ENCODE assay signal across 20 mouse cellular contexts in genomic region chr6:99248396-99248795, GRCm38 (mm10).
DNase-seq lines count a peak whose midpoint lies in the region; ATAC-seq and TF ChIP-seq lines count a peak whose summit lies in the region.
"Had no signal": no experiment of that assay in that cellular context is flagged by ENCODE, and none has a peak within 500 bp of the region (broad histone marks: within the 10 kb centered on the region; RNA-seq: fewer than 3 reads in every experiment).

No protein-coding gene starts in this region.

- no peak for TF ChIP-seq CTCF in spleen, adult 2 months (IDR thresholded peaks at IDR 0.05; ENCODE audit: extremely low read depth, insufficient read depth, insufficient read length, insufficient replicate concordance)

- H3K36me3 ChIP-seq in spleen, adult 2 months (ENCODE audit: control insufficient read depth, insufficient read depth, low read length) = peaks cover 11% of the 10 kb centered on the region
- H3K36me3 ChIP-seq: embryonic facial prominence, embryonic 12.5 days; forebrain, embryonic 15.5 days; heart, embryonic 10.5 days; hindbrain, embryonic 10.5 days had no signal

- intact Hi-C loops in heart, postnatal 25 days (cut with DNase I) = no loop called here

- peak in 1 of 2 experiments; percentile 43 for DNase-seq in spleen, adult 2 months (ENCODE audit: low read depth in 1 of 2, low spot score in 2 of 2)
- no peak for DNase-seq in spleen, postnatal 14 days (ENCODE audit: low spot score in 2 of 2)
- no peak for DNase-seq in kidney, adult 18-20 months
- DNase-seq in embryo, embryonic 11 days = no peak
- no peak for DNase-seq in heart, postnatal 25 days (ENCODE audit: low spot score)
- DNase-seq: adrenal gland, adult 2 months; adrenal gland, postnatal 25 days; cerebellum, adult 18-20 months; cerebellum, adult 9-11 months; cerebellum, postnatal 36 days; gastrocnemius, postnatal 36 days; heart, adult 18-20 months; heart, postnatal 10 days had no signal

- H3K4me1 ChIP-seq in spleen, adult 2 months (ENCODE audit: control insufficient read depth, insufficient read depth, insufficient read length) = peaks cover 5% of the 10 kb centered on the region; the same call in 1 of the 2 replicates
- H3K4me1 ChIP-seq: embryonic facial prominence, embryonic 12.5 days; forebrain, embryonic 15.5 days; hindbrain, embryonic 10.5 days had no signal

- H3K27ac ChIP-seq in spleen, adult 2 months (ENCODE audit: insufficient read depth, low read length) = peak overlapping the region; percentile 47
- H3K27ac ChIP-seq: embryonic facial prominence, embryonic 12.5 days; forebrain, embryonic 15.5 days; heart, embryonic 10.5 days; hindbrain, embryonic 10.5 days; hindbrain, embryonic 14.5 days had no signal

- WGBS in spleen, adult 2 months = 19% methylated on average over 8 of the region's 8 CpGs

- no peak for TF ChIP-seq POLR2A in spleen, adult 2 months (IDR thresholded peaks at IDR 0.05; ENCODE audit: low read depth, low read length)

- H3K4me3 ChIP-seq in spleen, adult 2 months (ENCODE audit: extremely low read depth, insufficient read depth, insufficient read length) = no peak overlapping the region
- H3K4me3 ChIP-seq: embryonic facial prominence, embryonic 12.5 days; forebrain, embryonic 15.5 days; heart, embryonic 10.5 days; hindbrain, embryonic 10.5 days had no signal

- H3K27me3 ChIP-seq in spleen, adult 2 months (ENCODE audit: control insufficient read depth, insufficient read depth, low read length) = no peaks in the 10 kb centered on the region
- H3K27me3 ChIP-seq: embryonic facial prominence, embryonic 12.5 days; forebrain, embryonic 15.5 days had no signal

- ATAC-seq in granulocyte monocyte progenitor cell, adult 5-6 weeks (replicated peaks; ENCODE audit: poor library complexity, severe bottlenecking) = peak; percentile 76
- ATAC-seq in monocyte, adult 5-6 weeks (replicated peaks; ENCODE audit: insufficient number of reproducible peaks, low FRiP score, low TSS enrichment, poor library complexity, severe bottlenecking) = peak; percentile 82
- ATAC-seq: forebrain, embryonic 15.5 days had no signal
